Mouse (Mus musculus): Measurements from ENCODE around the gene Cda. TPM values are rescaled to one million over a fixed set of nuclear protein-coding genes. Genes with fewer than 3 reads are reported as not detected.
A peak's percentile ranks its signal among the peaks of the same experiment; 100 is the strongest.

Gene Cda
- total and polyA plus RNA-seq, 3 experiments: 12.4 to 26.1 TPM; not detected in 1

DNA sequence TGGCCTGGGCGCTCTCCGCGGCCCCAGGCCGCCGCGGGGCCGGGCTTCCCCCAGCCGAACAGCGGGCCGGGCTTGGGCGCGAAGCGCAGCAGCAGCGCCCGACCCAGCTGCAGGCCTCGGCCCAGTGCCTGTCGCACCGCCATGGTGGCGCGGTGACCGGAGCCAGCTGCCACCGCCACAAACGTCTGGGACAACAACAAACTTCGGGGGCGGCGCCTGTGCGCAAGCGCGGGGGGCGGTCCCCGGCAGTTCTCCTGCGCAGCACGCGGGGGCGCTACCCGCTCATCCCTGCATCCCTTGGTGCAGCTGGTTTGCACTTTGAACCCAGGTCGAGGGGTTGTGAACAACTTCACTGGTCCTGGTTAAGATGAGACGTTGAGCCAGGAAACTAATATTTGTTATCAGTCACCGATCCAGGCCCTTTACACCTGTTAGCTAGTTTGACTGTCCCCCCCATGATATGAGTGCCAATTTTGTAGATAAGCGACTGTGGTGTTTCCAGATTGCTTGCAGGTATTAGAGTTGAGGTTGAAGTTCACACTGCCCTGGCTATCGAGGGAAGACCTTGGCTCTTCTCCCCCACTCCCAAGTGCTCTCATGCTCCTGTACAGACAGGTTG is 41.6 kb downstream of the Cda start, which contains the start of gene Pink1 (continued):
- TF ChIP-seq JUND (IDR thresholded peaks at IDR 0.05; ENCODE audit: low read depth, low read length): no peak
- peak; percentile 80 for TF ChIP-seq ZC3H11A (IDR thresholded peaks at IDR 0.05; ENCODE audit: low read depth, low read length)
- TF ChIP-seq ETS1 (IDR thresholded peaks at IDR 0.05; ENCODE audit: low read depth, low read length): 0 out of 2 replicates have a peak, but pooled peaks have one; percentile 21
- peak; percentile 51; the same call in 1 of the 2 replicates for TF ChIP-seq HCFC1 (IDR thresholded peaks at IDR 0.05; ENCODE audit: low read depth, low read length)

DNA sequence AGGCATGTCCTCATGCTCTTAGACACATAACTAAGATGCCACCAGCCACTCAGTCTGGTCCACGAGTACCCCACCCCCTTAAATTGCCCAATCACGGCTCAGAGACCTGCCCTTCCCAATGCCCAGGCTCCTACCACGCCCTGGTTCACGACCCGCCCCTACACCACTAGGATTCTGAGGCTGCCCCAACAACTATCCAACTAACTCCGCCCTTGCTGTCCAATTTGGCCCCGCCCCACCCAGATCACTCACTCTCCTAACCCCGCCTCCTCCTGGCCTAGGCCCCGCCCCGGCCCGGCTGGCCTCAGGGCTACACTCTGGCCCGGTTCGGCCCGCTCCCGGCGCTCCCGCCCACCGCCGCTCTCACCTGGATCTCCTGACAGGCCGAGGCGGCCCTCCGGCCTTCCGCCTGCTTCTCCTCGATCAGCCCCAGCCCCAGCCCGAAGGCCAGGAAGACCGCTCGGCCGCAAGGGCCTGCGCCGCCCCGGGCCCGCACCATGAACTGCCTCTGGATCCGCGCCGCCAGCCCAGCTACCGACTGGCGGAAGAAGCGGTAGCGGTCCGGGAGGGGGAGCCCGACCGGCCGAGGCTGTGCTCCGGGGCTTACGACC is 42.2 kb downstream of the Cda start:
- DNase-seq (ENCODE audit: low read depth, low spot score): peak; percentile 88
- H3K4me3 ChIP-seq (ENCODE audit: control insufficient read depth in 1 of 2, insufficient read depth in 1 of 2, low read depth in 2 of 2, low read length in 2 of 2): peak overlapping the region; percentile 90 to 92
- no peaks in the 10 kb centered on the region for H3K27me3 ChIP-seq (ENCODE audit: control insufficient read depth in 1 of 2, insufficient read depth in 2 of 2, low read length in 2 of 2)
- peak overlapping the region; percentile 45 for H3K27ac ChIP-seq (ENCODE audit: control insufficient read depth, low read depth, low read length)
- peaks cover 0 to 4% of the 10 kb centered on the region in 2 experiments; a peak in 1 of 4 replicates for H3K4me1 ChIP-seq (ENCODE audit: control insufficient read depth in 1 of 2, insufficient read depth in 2 of 2, low read length in 2 of 2)
- TF ChIP-seq POLR2AphosphoS2 (IDR thresholded peaks at IDR 0.05; ENCODE audit: low read length) (0 out of 2 replicates have a peak, but pooled peaks have one; percentile 34), POLR2A (IDR thresholded peaks at IDR 0.05; ENCODE audit: control insufficient read depth in 1 of 2, insufficient read depth in 1 of 2, low read depth in 1 of 2, low read length in 2 of 2, poor library complexity in 1 of 2) (peak in 1 of 2 experiments; percentile 23; a peak in 1 of 4 replicates), ETS1 (IDR thresholded peaks at IDR 0.05; ENCODE audit: low read depth, low read length) (no peak)
- H3K9me3 ChIP-seq (replicated peaks; ENCODE audit: insufficient read depth, low read length): no peaks in the 10 kb centered on the region
- H3K36me3 ChIP-seq (ENCODE audit: control insufficient read depth in 1 of 2, insufficient read depth in 2 of 2, low read length in 2 of 2): 0 out of 4 replicates have a peak, but pooled peaks cover 0 to 2% of the 10 kb centered on the region in 2 experiments
- peaks cover 3% of the 10 kb centered on the region; the same call in 1 of the 2 replicates for H3K79me2 ChIP-seq (ENCODE audit: control insufficient read depth, insufficient read depth, low read length, poor library complexity)
- H3K9ac ChIP-seq (ENCODE audit: control insufficient read depth, low read depth, low read length, poor library complexity, severe bottlenecking): peak overlapping the region; percentile 90

DNA sequence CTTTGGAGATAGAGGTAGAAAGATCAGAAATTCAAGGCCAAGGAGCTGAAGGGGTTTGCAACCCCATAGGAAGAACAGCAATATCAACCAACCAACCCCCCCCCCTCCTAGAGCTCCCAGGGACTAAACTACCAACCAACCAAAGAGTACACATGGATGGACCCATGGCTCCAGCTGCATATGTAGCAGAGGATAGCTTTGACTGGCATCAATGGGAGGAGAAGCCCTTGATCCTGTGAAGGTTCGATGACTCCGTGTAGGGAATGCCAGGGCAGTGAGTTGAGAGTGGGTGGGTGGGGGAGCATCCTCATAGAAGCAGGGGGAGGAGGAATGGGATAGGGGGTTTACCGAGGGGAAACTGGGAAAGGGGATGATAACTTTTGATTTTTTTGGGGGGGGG is 43.3 kb downstream of the Cda start:
- no peak for TF ChIP-seq ELF1 (IDR thresholded peaks at IDR 0.05; ENCODE audit: low read depth, low read length)
- no peak for TF ChIP-seq NELFE (IDR thresholded peaks at IDR 0.05; ENCODE audit: low read depth, low read length)
- no peak for TF ChIP-seq E2F4 (IDR thresholded peaks at IDR 0.05; ENCODE audit: borderline replicate concordance, low read depth, low read length)
- TF ChIP-seq EP300 (IDR thresholded peaks at IDR 0.05; ENCODE audit: low read depth in 1 of 2, low read length in 2 of 2): no peak
- TF ChIP-seq GATA1 (IDR thresholded peaks at IDR 0.05; ENCODE audit: low read depth, low read length): no peak
- TF ChIP-seq MYC (IDR thresholded peaks at IDR 0.05; ENCODE audit: low read depth, low read length): no peak
- no peak for TF ChIP-seq POLR2AphosphoS5 (IDR thresholded peaks at IDR 0.05; ENCODE audit: borderline replicate concordance, low read depth, low read length)
- TF ChIP-seq ZC3H11A (IDR thresholded peaks at IDR 0.05; ENCODE audit: low read depth, low read length): no peak
- TF ChIP-seq SMC3 (IDR thresholded peaks at IDR 0.05; ENCODE audit: low read depth, low read length): no peak
- no peak for TF ChIP-seq UBTF (IDR thresholded peaks at IDR 0.05; ENCODE audit: borderline replicate concordance, insufficient read depth, low read depth, low read length)
- TF ChIP-seq NRF1 (IDR thresholded peaks at IDR 0.05; ENCODE audit: insufficient read depth, low read depth, low read length, poor library complexity, severe bottlenecking): no peak
- no peak for TF ChIP-seq RAD21 (IDR thresholded peaks at IDR 0.05; ENCODE audit: low read depth, low read length)
- no peak for TF ChIP-seq ZNF384 (IDR thresholded peaks at IDR 0.05; ENCODE audit: low read depth, low read length)
- TF ChIP-seq USF1 (IDR thresholded peaks at IDR 0.05; ENCODE audit: low read depth, low read length): no peak
- H3K79me2 ChIP-seq (ENCODE audit: control insufficient read depth, insufficient read depth, low read length, poor library complexity): peaks cover 3% of the 10 kb centered on the region; the same call in 1 of the 2 replicates

More for the DNA sequence above, 43.3 kb downstream of the Cda start:
- Histone ChIP-seq H3K27ac (ENCODE audit: control insufficient read depth, low read depth, low read length) (no peak overlapping the region), H3K27me3 (ENCODE audit: control insufficient read depth in 1 of 2, insufficient read depth in 2 of 2, low read length in 2 of 2) (no peaks in the 10 kb centered on the region), H3K4me3 (ENCODE audit: control insufficient read depth in 1 of 2, insufficient read depth in 1 of 2, low read depth in 2 of 2, low read length in 2 of 2) (no peak overlapping the region), H3K9me3 (replicated peaks; ENCODE audit: insufficient read depth, low read length) (no peaks in the 10 kb centered on the region), H3K9ac (ENCODE audit: control insufficient read depth, low read depth, low read length, poor library complexity, severe bottlenecking) (no peak overlapping the region), H3K4me1 (ENCODE audit: control insufficient read depth in 1 of 2, insufficient read depth in 2 of 2, low read length in 2 of 2) (peaks cover 0 to 4% of the 10 kb centered on the region in 2 experiments; a peak in 1 of 4 replicates), H3K36me3 (ENCODE audit: control insufficient read depth in 1 of 2, insufficient read depth in 2 of 2, low read length in 2 of 2) (0 out of 4 replicates have a peak, but pooled peaks cover 0 to 2% of the 10 kb centered on the region in 2 experiments)
- DNase-seq (ENCODE audit: low read depth, low spot score): no peak

All from MEL (cell line).